22 mouse cellular contexts compared by ENCODE assay signal in genomic region chr2:11067384-11067783, GRCm38 (mm10).
DNase-seq lines count a peak whose midpoint lies in the region; ATAC-seq and TF ChIP-seq lines count a peak whose summit lies in the region.
"Had no signal": no experiment of that assay in that cellular context is flagged by ENCODE, and none has a peak within 500 bp of the region (broad histone marks: within the 10 kb centered on the region; RNA-seq: fewer than 3 reads in every experiment).

No protein-coding gene starts in this region.

- H3K9ac ChIP-seq in forebrain, embryonic 11.5 days (ENCODE audit: low read length): no peak overlapping the region
- H3K9ac ChIP-seq in forebrain, embryonic 16.5 days (replicated peaks; ENCODE audit: low read depth, low read length): no peak overlapping the region
- no peak overlapping the region for H3K9ac ChIP-seq in hindbrain, embryonic 11.5 days (ENCODE audit: low read depth, low read length)
- H3K9ac ChIP-seq in hindbrain, embryonic 14.5 days: no peak overlapping the region

- DNase-seq in forebrain, embryonic 11.5 days (ENCODE audit: low spot score): no peak
- DNase-seq in hindbrain, embryonic 11.5 days (ENCODE audit: low spot score): peak; percentile 29
- DNase-seq in hindbrain, embryonic 14.5 days (ENCODE audit: low spot score): no peak
- peak; percentile 12 for DNase-seq in brain, embryonic 14.5 days (ENCODE audit: low read depth)
- DNase-seq in retina, postnatal 1 day: peak; percentile 88
- DNase-seq: adrenal gland, adult 2 months; adrenal gland, postnatal 25 days; cerebellum, adult 11-12 months; cerebellum, adult 9-10 months; cerebellum, postnatal 25 days; gastrocnemius, postnatal 10 days; heart, adult 18-20 months; heart, postnatal 10 days; heart, postnatal 4 days; kidney, adult 8-10 months had no signal

- H3K4me1 ChIP-seq in forebrain, embryonic 11.5 days (replicated peaks; ENCODE audit: control insufficient read depth, insufficient read depth, low read length): no peaks in the 10 kb centered on the region; the same call in 1 of the 2 replicates
- no peaks in the 10 kb centered on the region for H3K4me1 ChIP-seq in forebrain, embryonic 16.5 days (replicated peaks; ENCODE audit: control insufficient read depth, insufficient read depth, low read length)
- no peaks in the 10 kb centered on the region for H3K4me1 ChIP-seq in hindbrain, embryonic 11.5 days (replicated peaks; ENCODE audit: control insufficient read depth, insufficient read depth, low read length)
- H3K4me1 ChIP-seq in hindbrain, embryonic 14.5 days (replicated peaks; ENCODE audit: control insufficient read depth, insufficient read depth, low read length): no peaks in the 10 kb centered on the region
- H3K4me1 ChIP-seq: heart, embryonic 10.5 days had no signal

- 56% methylated on average over 4 of the region's 4 CpGs for WGBS in forebrain, embryonic 11.5 days
- 47% methylated on average over 4 of the region's 4 CpGs for WGBS in forebrain, embryonic 16.5 days
- 66% methylated on average over 4 of the region's 4 CpGs for WGBS in hindbrain, embryonic 11.5 days
- 56% methylated on average over 4 of the region's 4 CpGs for WGBS in hindbrain, embryonic 14.5 days

- no peak overlapping the region for H3K4me2 ChIP-seq in forebrain, embryonic 11.5 days (ENCODE audit: low read depth, low read length, severe bottlenecking)
- no peak overlapping the region for H3K4me2 ChIP-seq in forebrain, embryonic 16.5 days (ENCODE audit: low read length)
- H3K4me2 ChIP-seq in hindbrain, embryonic 11.5 days (replicated peaks; ENCODE audit: low read depth, low read length): no peak overlapping the region
- no peak overlapping the region for H3K4me2 ChIP-seq in hindbrain, embryonic 14.5 days (replicated peaks)

- H3K36me3 ChIP-seq in forebrain, embryonic 11.5 days (ENCODE audit: control insufficient read depth, insufficient read depth, low read length): no peaks in the 10 kb centered on the region
- H3K36me3 ChIP-seq in forebrain, embryonic 16.5 days (ENCODE audit: control insufficient read depth, insufficient read depth): no peaks in the 10 kb centered on the region
- no peaks in the 10 kb centered on the region for H3K36me3 ChIP-seq in hindbrain, embryonic 11.5 days (ENCODE audit: control insufficient read depth, insufficient read depth, low read length)
- H3K36me3 ChIP-seq in hindbrain, embryonic 14.5 days (replicated peaks; ENCODE audit: control insufficient read depth, insufficient read depth): no peaks in the 10 kb centered on the region
- H3K36me3 ChIP-seq: heart, embryonic 10.5 days had no signal

- TF ChIP-seq POLR2A in brain, embryonic 14.5 days (IDR thresholded peaks at IDR 0.05; ENCODE audit: borderline replicate concordance, extremely low read depth, insufficient read depth, insufficient read length, poor library complexity, severe bottlenecking): no peak

- no peak for TF ChIP-seq CTCF in brain, embryonic 14.5 days (IDR thresholded peaks at IDR 0.05; ENCODE audit: borderline replicate concordance, extremely low read depth, insufficient read depth, insufficient read length)

- H3K4me3 ChIP-seq in forebrain, embryonic 11.5 days (ENCODE audit: low read depth, low read length): no peak overlapping the region
- H3K4me3 ChIP-seq in forebrain, embryonic 16.5 days (replicated peaks; ENCODE audit: low read length): no peak overlapping the region
- H3K4me3 ChIP-seq in hindbrain, embryonic 11.5 days (ENCODE audit: low read depth, low read length): no peak overlapping the region
- no peak overlapping the region for H3K4me3 ChIP-seq in hindbrain, embryonic 14.5 days (replicated peaks; ENCODE audit: low read length)
- H3K4me3 ChIP-seq: heart, embryonic 10.5 days had no signal

- H3K9me3 ChIP-seq in forebrain, embryonic 11.5 days (ENCODE audit: control insufficient read depth, low read length): no peaks in the 10 kb centered on the region
- H3K9me3 ChIP-seq in forebrain, embryonic 16.5 days (ENCODE audit: control insufficient read depth, low read length): no peaks in the 10 kb centered on the region
- H3K9me3 ChIP-seq in hindbrain, embryonic 11.5 days (ENCODE audit: control insufficient read depth, low read length): no peaks in the 10 kb centered on the region
- no peaks in the 10 kb centered on the region for H3K9me3 ChIP-seq in hindbrain, embryonic 14.5 days (ENCODE audit: control insufficient read depth, low read length)
- H3K9me3 ChIP-seq: heart, embryonic 10.5 days had no signal

- no peaks in the 10 kb centered on the region for H3K27me3 ChIP-seq in forebrain, embryonic 11.5 days (ENCODE audit: control insufficient read depth, insufficient read depth, low read length)
- no peaks in the 10 kb centered on the region for H3K27me3 ChIP-seq in forebrain, embryonic 16.5 days (replicated peaks; ENCODE audit: control insufficient read depth, insufficient read depth, low read length)
- H3K27me3 ChIP-seq in hindbrain, embryonic 11.5 days (ENCODE audit: control insufficient read depth, insufficient read depth, low read length): no peaks in the 10 kb centered on the region
- no peaks in the 10 kb centered on the region for H3K27me3 ChIP-seq in hindbrain, embryonic 14.5 days (ENCODE audit: control insufficient read depth, insufficient read depth, low read length)
- H3K27me3 ChIP-seq: CH12.LX had no signal

- no peak overlapping the region for H3K27ac ChIP-seq in forebrain, embryonic 11.5 days (ENCODE audit: low read depth, low read length)
- no peak overlapping the region for H3K27ac ChIP-seq in forebrain, embryonic 16.5 days (ENCODE audit: low read length)
- no peak overlapping the region for H3K27ac ChIP-seq in hindbrain, embryonic 11.5 days (ENCODE audit: low read depth, low read length)
- H3K27ac ChIP-seq in hindbrain, embryonic 14.5 days: no peak overlapping the region
- H3K27ac ChIP-seq: heart, embryonic 10.5 days had no signal

- peak; percentile 61 for ATAC-seq in forebrain, embryonic 11.5 days (replicated peaks; ENCODE audit: low FRiP score)
- ATAC-seq in forebrain, embryonic 16.5 days: no peak
- peak; percentile 75; the same call in 1 of the 2 replicates for ATAC-seq in hindbrain, embryonic 11.5 days (ENCODE audit: low FRiP score)
- no peak for ATAC-seq in hindbrain, embryonic 14.5 days (ENCODE audit: low FRiP score)
- ATAC-seq in cerebellum, adult (ENCODE audit: insufficient number of reproducible peaks, low FRiP score, low TSS enrichment): no peak
- ATAC-seq: hindbrain, embryonic 16.5 days; inflammation-experienced regulatory T-cells, adult 6 months; intestine, postnatal 0 days had no signal

Comparison
In these comparisons a context has a peak if more than half of its experiments do, and no peak if none do; other contexts are left out.
1. ATAC-seq: peak in forebrain, embryonic 11.5 days (single experiment) and hindbrain, embryonic 11.5 days (single experiment); none in forebrain, embryonic 16.5 days (single experiment), hindbrain, embryonic 14.5 days (single experiment) and cerebellum, adult (single experiment).
2. DNase-seq: peak in hindbrain, embryonic 11.5 days (single experiment), brain, embryonic 14.5 days (single experiment) and retina, postnatal 1 day (single experiment); none in forebrain, embryonic 11.5 days (single experiment) and hindbrain, embryonic 14.5 days (single experiment).